Mouse (Mus musculus) myocyte (in vitro differentiated cells): ENCODE data around the gene Spef1. TPM values are rescaled to one million over a fixed set of nuclear protein-coding genes. Genes with fewer than 3 reads are reported as not detected.

Experiments
- H3K27me3 ChIP-seq: one replicate; pipeline ENCODE4 v1.6.1; 2011; ENCODE audit not compliant: control insufficient read depth, insufficient read depth, insufficient read length
- H3K36me3 ChIP-seq: one replicate; pipeline ENCODE4 v1.6.1; 2011; ENCODE audit not compliant: control insufficient read depth, insufficient read depth
- H3K4me2 ChIP-seq: one replicate; pipeline ENCODE4 v1.6.1; 2011; ENCODE audit warnings: low read depth, control low read depth
- H3K4me3 ChIP-seq: one replicate; pipeline ENCODE4 v1.5.1; 2011; ENCODE audit warnings: mild to moderate bottlenecking, control low read depth, moderate library complexity
- H3K79me2 ChIP-seq: one replicate; pipeline ENCODE4 v1.6.1; 2011; ENCODE audit not compliant: control insufficient read depth, insufficient read depth
- H3ac ChIP-seq: one replicate; pipeline ENCODE4 v1.6.1; 2011; ENCODE audit not compliant: control insufficient read depth, insufficient read length
- CEBPB ChIP-seq: IDR thresholded peaks from 2 replicates; pipeline ENCODE4 v1.6.1; 2011; ENCODE audit warnings: mild to moderate bottlenecking, moderate library complexity; ENCODE audit not compliant: poor library complexity, insufficient read depth, severe bottlenecking
- E2F4 ChIP-seq: IDR thresholded peaks from one replicate; pipeline ENCODE4 v1.6.1; 2011; ENCODE audit warnings: mild to moderate bottlenecking, control low read depth, moderate library complexity; ENCODE audit not compliant: insufficient read depth
- MAX ChIP-seq: IDR thresholded peaks from one replicate; pipeline ENCODE4 v1.6.1; 2011; ENCODE audit warnings: low read depth, mild to moderate bottlenecking, control low read depth
- MYOD1 ChIP-seq, 3 experiments: IDR thresholded peaks; one replicate each; pipeline ENCODE4 v1.6.1; 2011; ENCODE audit warnings: control low read depth in 2 of 3, low read depth in 2 of 3, mild to moderate bottlenecking in 2 of 3, moderate library complexity in 1 of 3; ENCODE audit not compliant: insufficient read length in 2 of 3, control insufficient read depth in 1 of 3
- MYOG ChIP-seq, 3 experiments: IDR thresholded peaks; one replicate each; pipeline ENCODE4 v1.6.1; 2011; ENCODE audit warnings: control low read depth in 2 of 3, low read depth in 2 of 3, mild to moderate bottlenecking in 2 of 3; ENCODE audit not compliant: insufficient read length in 2 of 3, control insufficient read depth in 1 of 3, insufficient read depth in 1 of 3
- POLR2A ChIP-seq: IDR thresholded peaks from one replicate; pipeline ENCODE4 v1.6.1; 2011; ENCODE audit warnings: low read depth, mild to moderate bottlenecking, control low read depth, moderate library complexity; ENCODE audit not compliant: insufficient read length
- POLR2AphosphoS2 ChIP-seq: IDR thresholded peaks from one replicate; pipeline ENCODE4 v1.6.1; 2011; ENCODE audit warnings: low read depth, control low read depth; ENCODE audit not compliant: insufficient read length
- REST ChIP-seq: IDR thresholded peaks from one replicate; pipeline ENCODE4 v1.6.1; 2011; ENCODE audit warnings: mild to moderate bottlenecking, control low read depth, moderate library complexity; ENCODE audit not compliant: insufficient read depth, insufficient read length
- SRF ChIP-seq: IDR thresholded peaks from one replicate; pipeline ENCODE4 v1.6.1; 2011; ENCODE audit warnings: low read depth; ENCODE audit not compliant: control insufficient read depth, insufficient read length
- TCF12 ChIP-seq: IDR thresholded peaks from one replicate; pipeline ENCODE4 v1.6.1; 2011; ENCODE audit warnings: mild to moderate bottlenecking, control low read depth; ENCODE audit not compliant: poor library complexity, insufficient read depth, severe bottlenecking
- TCF3 ChIP-seq: IDR thresholded peaks from one replicate; pipeline ENCODE4 v1.6.1; 2011; ENCODE audit warnings: low read depth, control low read depth; ENCODE audit not compliant: insufficient read length
- USF1 ChIP-seq: IDR thresholded peaks from one replicate; pipeline ENCODE4 v1.6.1; 2011; ENCODE audit warnings: low read depth, mild to moderate bottlenecking, control low read depth, moderate library complexity
- polyA plus RNA-seq: library from polyadenylated mRNA; unstranded; fragments of >200 nt; fragmentation: generic; extraction: Trizol; gene quantifications from one replicate; pipeline ENCODE4 v1.2.1, GENCODE M21; 2012; ENCODE audit warnings: missing spikeins

Spef1 gene
- polyA plus RNA-seq, 1 experiment, result 9.4 TPM

DNA sequence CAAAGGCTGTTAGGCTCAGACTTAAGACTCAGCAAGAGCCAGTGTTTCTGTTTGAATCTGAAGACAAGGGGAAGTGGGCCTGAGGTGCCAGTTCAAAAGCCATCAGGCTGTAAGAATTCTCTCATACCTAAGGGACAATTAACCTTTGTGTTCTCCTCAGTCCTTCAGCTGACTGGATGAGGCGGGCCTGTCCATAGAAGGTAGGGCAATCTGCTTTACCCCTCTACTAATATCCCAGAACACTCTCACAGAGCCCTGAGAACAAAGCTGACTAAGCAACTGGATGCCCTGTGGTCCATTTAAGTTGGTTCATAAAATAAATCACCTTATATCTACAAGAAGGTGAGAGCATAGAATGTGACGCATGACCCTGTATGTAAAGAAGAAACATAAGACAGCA lies 20.9 kb downstream of the Spef1 start:
- Histone ChIP-seq H3ac (no peak overlapping the region), H3K27me3 (no peaks in the 10 kb centered on the region), H3K79me2 (no peaks in the 10 kb centered on the region), H3K4me2 (no peak overlapping the region), H3K4me3 (no peak overlapping the region), H3K36me3 (no peaks in the 10 kb centered on the region)
- TF ChIP-seq POLR2A (no peak), TCF12 (no peak), POLR2AphosphoS2 (no peak), USF1 (no peak), E2F4 (no peak), TCF3 (no peak), SRF (no peak)

DNA sequence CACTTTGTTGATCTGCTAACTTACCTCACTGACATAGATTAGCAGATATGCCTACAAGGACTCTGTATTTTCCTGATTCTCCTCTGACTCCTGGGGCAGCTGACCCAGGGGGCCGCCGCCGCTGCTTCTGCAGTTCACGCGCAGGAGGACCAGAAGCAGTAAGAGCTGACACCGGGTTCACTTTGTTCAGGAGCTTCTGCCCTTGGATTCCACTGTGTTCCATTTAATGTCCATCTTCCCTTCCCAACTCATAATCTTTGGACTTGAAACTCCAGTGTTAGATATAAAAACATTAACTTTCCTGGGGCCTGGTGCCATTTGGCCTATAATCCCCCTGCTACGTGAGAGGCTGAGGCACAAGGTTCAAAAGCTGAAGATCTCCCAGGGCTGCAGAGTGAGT lies 23.2 kb downstream of the Spef1 start:
- TF ChIP-seq SRF, result no peak
- TF ChIP-seq MYOD1 (IDR thresholded peaks at IDR 0.05; ENCODE audit: control insufficient read depth in 1 of 3, insufficient read length in 2 of 3, low read depth in 2 of 3), result no peak
- TF ChIP-seq MYOG (IDR thresholded peaks at IDR 0.05; ENCODE audit: control insufficient read depth in 1 of 3, insufficient read depth in 1 of 3, insufficient read length in 2 of 3, low read depth in 2 of 3), result no peak
- no peak for TF ChIP-seq E2F4
- no peak for TF ChIP-seq POLR2AphosphoS2
- no peak for TF ChIP-seq REST
- no peak for TF ChIP-seq POLR2A
- no peak for TF ChIP-seq TCF12
- TF ChIP-seq USF1, result no peak
- TF ChIP-seq MAX, result no peak
- no peak for TF ChIP-seq TCF3
- no peak for TF ChIP-seq CEBPB
- Histone ChIP-seq H3K36me3 (no peaks in the 10 kb centered on the region), H3ac (no peak overlapping the region), H3K4me2 (no peak overlapping the region), H3K79me2 (peaks cover 6% of the 10 kb centered on the region), H3K27me3 (no peaks in the 10 kb centered on the region), H3K4me3 (no peak overlapping the region)

DNA sequence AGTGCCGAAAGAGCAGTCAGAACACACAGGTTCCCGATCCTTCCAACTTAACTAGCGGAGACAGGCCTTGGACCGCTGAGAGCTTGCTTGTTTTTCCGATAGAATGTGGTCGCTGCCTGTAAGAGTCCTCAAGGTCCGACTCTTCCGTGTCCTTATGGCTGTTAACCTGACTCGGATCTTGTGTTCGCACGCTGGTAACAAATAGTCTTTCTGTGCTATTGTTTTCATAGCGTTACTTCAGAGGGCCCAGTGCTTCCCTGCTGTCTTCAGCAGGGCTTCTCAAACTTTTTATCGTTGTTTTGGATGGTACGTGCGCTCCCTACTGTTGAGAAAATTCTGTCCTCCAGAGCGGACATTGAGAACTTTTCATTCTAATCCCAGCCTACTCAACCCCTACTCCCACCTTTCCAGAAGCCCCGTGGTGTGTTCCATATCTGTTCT lies 26.4 kb downstream of the Spef1 start:
- no peaks in the 10 kb centered on the region for H3K27me3 ChIP-seq
- TF ChIP-seq E2F4 (no peak), POLR2A (no peak), MAX (no peak), MYOG (IDR thresholded peaks at IDR 0.05; ENCODE audit: control insufficient read depth in 1 of 3, insufficient read depth in 1 of 3, insufficient read length in 2 of 3, low read depth in 2 of 3) (no peak), TCF3 (no peak), REST (no peak), TCF12 (no peak), SRF (no peak)

DNA sequence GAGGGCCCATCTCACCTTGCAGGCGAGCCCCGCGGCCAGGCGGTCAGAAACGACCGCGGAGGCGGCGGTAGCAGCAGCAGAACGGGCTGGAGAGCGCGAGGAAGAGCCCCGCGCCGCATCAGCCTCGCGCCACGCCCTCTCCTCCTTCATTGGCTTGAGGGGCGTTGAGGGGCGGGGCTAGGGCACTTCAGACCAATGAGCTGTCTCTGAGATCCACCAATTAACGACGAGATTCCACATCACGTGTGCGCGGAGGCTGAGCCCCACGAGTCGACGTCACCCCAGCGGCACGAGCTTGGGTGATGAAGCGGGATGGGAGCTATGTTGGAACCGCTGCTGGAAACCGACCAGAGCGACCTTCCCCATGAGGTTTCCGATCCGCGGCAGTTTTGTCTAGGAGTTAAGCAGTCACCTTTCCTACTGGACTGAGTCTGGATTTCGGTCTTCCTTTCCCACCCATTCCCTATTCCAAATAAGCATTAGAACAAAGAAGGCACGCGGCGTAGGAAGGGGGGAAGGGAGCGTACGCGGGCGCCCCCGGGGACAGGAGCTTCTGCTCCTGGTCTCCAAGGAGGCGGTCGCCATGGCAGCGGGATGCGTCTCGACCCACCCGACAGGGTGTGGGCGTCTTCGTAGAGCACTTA lies 27.0 kb downstream of the Spef1 start, which contains the start of gene 1700037H04Rik:
TSS of gene 1700037H04Rik (minus strand) at position 144 of the 644 bp plus-strand sequence.
- Histone ChIP-seq H3K4me2 (peak within 1 kb of the TSS; percentile 95), H3K79me2 (peaks cover 11% of the 10 kb centered on the region), H3K4me3 (peak within 1 kb of the TSS; percentile 59), H3K36me3 (no peaks in the 10 kb centered on the region), H3K27me3 (no peaks in the 10 kb centered on the region), H3ac (peak within 1 kb of the TSS; percentile 20)
- no peak for TF ChIP-seq MYOD1 (IDR thresholded peaks at IDR 0.05; ENCODE audit: control insufficient read depth in 1 of 3, insufficient read length in 2 of 3, low read depth in 2 of 3)
- no peak for TF ChIP-seq TCF3
- TF ChIP-seq E2F4, result peak; percentile 35
- TF ChIP-seq SRF, result peak; percentile 66
- TF ChIP-seq MAX, result peak; percentile 59
- TF ChIP-seq CEBPB, result no peak
- TF ChIP-seq USF1, result peak; percentile 99
- TF ChIP-seq TCF12, result no peak
- no peak for TF ChIP-seq REST
- TF ChIP-seq POLR2AphosphoS2, result peak; percentile 88
- TF ChIP-seq POLR2A, result peak; percentile 90
- TF ChIP-seq MYOG (IDR thresholded peaks at IDR 0.05; ENCODE audit: control insufficient read depth in 1 of 3, insufficient read depth in 1 of 3, insufficient read length in 2 of 3, low read depth in 2 of 3), result no peak

More for the DNA sequence above, 26.4 kb downstream of the Spef1 start:
- Histone ChIP-seq H3K4me2 (peak overlapping the region; percentile 95), H3K79me2 (peaks cover 11% of the 10 kb centered on the region), H3K4me3 (peak overlapping the region; percentile 59), H3ac (peak overlapping the region; percentile 20), H3K36me3 (no peaks in the 10 kb centered on the region)
